Mouse (Mus musculus) forebrain, embryonic 14.5 days (tissue): ENCODE measurements around the gene Gm10310. TPM values are rescaled to one million over a fixed set of nuclear protein-coding genes. Genes with fewer than 3 reads are reported as not detected.
"Not testable (repeated sequence)": the region's sequence is repeated elsewhere in the genome, so short reads cannot be mapped to it uniquely, and the experiment has no call there.

Experiments used
- ATAC-seq: fragments of 200-750 bp; cut with Nextera tagmentation; 2 replicates; pipeline ENCODE4 v1.8.0; 2017; ENCODE audit warnings: mild to moderate bottlenecking, moderate library complexity
- DNase-seq: peaks from one replicate; pipeline ENCODE4 v3.0.0-alpha.2; 2015; ENCODE audit warnings: low spot score
- H3K27ac ChIP-seq: fragments of 300-500 bp; sonication (generic); 2 replicates; pipeline ENCODE4 v1.5.1; 2014; ENCODE audit warnings: low read depth, mild to moderate bottlenecking, control low read depth, low read length, moderate library complexity
- H3K27me3 ChIP-seq: fragments of 300-500 bp; sonication (generic); replicated peaks from 2 replicates; pipeline ENCODE4 v1.6.1; 2014; ENCODE audit warnings: low read length, control low read depth, mixed read lengths; ENCODE audit not compliant: control insufficient read depth, insufficient read depth
- H3K36me3 ChIP-seq: fragments of 300-500 bp; sonication (generic); 2 replicates; pipeline ENCODE4 v1.6.1; 2014; ENCODE audit warnings: low read length, control low read depth; ENCODE audit not compliant: control insufficient read depth, insufficient read depth
- H3K4me1 ChIP-seq: fragments of 300-500 bp; sonication (generic); 2 replicates; pipeline ENCODE4 v1.6.1; 2014; ENCODE audit warnings: antibody characterized with exemption, low read length, control low read depth; ENCODE audit not compliant: control insufficient read depth, insufficient read depth
- H3K4me2 ChIP-seq: fragments of 300-500 bp; sonication (generic); 2 replicates; pipeline ENCODE4 v1.6.1; 2014; ENCODE audit warnings: mild to moderate bottlenecking, control low read depth, low read length
- H3K4me3 ChIP-seq: fragments of 300-500 bp; sonication (generic); 2 replicates; pipeline ENCODE4 v1.5.1; 2014; ENCODE audit warnings: low read depth, low read length, control low read depth
- H3K9ac ChIP-seq: fragments of 300-500 bp; sonication (generic); 2 replicates; pipeline ENCODE4 v1.6.1; 2014; ENCODE audit warnings: mild to moderate bottlenecking, low read length, control low read depth, moderate library complexity
- H3K9me3 ChIP-seq: fragments of 300-500 bp; sonication (generic); replicated peaks from 2 replicates; pipeline ENCODE4 v1.6.1; 2016; ENCODE audit warnings: low read length, control low read depth, mixed read lengths; ENCODE audit not compliant: control insufficient read depth
- WGBS: fragments of 180-500 bp; shearing (Covaris S2); extraction: QIAGEN DNeasy Blood & Tissue Kit; methylation state at CpG from one replicate; pipeline ENCODE4 v1.1.7; 2014; 5-methylcytosine and 5-hydroxymethylcytosine counted together
- polyA plus RNA-seq: library from polyadenylated mRNA; unstranded; fragments of >200 nt; fragmentation: Nextera tagmentation; extraction: Ambion mirVana; gene quantifications from 2 replicates; pipeline ENCODE4 v1.2.1, GENCODE M21; 2014

Gm10310 gene
- polyA plus RNA-seq: not detected in 2 replicates

DNA sequence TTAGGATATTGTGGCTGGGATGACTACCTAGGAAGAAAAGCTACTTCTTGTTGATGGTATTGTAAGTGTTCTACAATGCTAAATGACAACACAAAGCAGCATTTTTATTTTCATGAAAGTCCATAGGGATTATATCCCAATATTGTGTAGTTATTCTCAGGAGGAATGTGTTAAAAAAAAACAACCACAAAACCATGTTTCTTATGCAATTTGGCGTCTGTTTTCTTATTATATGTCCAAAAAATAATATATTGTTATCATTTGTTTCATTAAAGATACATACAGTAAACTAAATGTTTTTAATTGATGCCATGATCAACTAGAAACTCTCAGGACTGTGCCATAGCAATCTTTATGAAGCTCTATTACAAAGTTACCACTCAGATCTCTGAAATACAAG is at the start of gene Gm10310:
TSS of gene Gm10310 (minus strand) at position 101 of the 400 bp plus-strand sequence.
- H3K4me1 ChIP-seq, H3K27ac ChIP-seq, H3K9me3 ChIP-seq, H3K9ac ChIP-seq, H3K36me3 ChIP-seq, ATAC-seq, H3K4me3 ChIP-seq, H3K27me3 ChIP-seq, DNase-seq, H3K4me2 ChIP-seq: not testable (repeated sequence)
- WGBS: no CpG with 5 or more reads among the region's 1 CpGs

DNA sequence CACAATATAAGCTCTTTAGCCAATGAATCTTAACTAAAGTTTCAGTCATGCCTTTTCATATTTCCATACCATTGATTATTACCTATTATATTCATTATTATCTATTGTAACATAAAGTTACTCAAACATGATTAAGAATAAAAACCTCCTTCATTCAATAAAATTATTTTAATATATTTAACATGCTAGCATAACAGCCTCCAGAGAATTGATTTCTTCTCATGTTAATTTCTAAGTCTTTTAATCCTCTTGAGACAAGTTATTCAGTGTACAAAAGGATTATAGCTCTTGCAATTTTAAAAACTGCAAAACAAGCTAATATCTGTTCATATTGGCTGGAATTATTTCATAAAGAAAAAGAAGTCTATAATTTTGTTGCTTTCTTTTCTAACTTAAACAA is 45.2 kb upstream of the Gm10310 start, which contains the start of gene Olfr821:
TSS of gene Olfr821 (plus strand) at position 301 of the 400 bp plus-strand sequence.
- no peak within 1 kb of the TSS for H3K9ac ChIP-seq
- H3K4me2 ChIP-seq: no peak within 1 kb of the TSS
- H3K9me3 ChIP-seq: no peaks in the 10 kb centered on the region
- no peaks in the 10 kb centered on the region for H3K4me1 ChIP-seq
- H3K36me3 ChIP-seq: no peaks in the 10 kb centered on the region
- H3K27me3 ChIP-seq: no peaks in the 10 kb centered on the region
- H3K27ac ChIP-seq: no peak within 1 kb of the TSS
- ATAC-seq (no peak), DNase-seq (no peak)
- H3K4me3 ChIP-seq: no peak within 1 kb of the TSS

DNA sequence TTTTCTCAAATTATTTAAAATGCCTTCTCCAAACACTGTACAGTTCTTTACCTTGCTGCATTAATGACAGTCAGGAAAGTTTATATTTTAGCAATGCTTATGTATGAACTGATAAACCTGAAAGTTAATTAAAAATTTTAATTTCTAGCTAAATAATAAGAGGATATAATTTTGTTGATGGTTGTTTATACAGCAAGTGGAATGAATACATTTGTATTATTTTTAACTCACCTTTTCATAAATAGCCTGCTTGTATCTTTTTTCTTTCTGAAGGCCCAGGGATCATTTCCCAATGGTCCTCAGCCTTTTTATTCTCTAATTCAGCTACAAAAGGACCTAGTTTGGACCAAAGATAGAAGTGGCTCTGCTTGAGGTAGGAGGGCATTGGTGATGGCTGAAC is 27.5 kb upstream of the Gm10310 start, which contains the start of gene Olfr820:
TSS of gene Olfr820 (plus strand) at position 301 of the 400 bp plus-strand sequence.
- no peak within 1 kb of the TSS for H3K4me3 ChIP-seq
- no peaks in the 10 kb centered on the region for H3K36me3 ChIP-seq
- H3K4me1 ChIP-seq: no peaks in the 10 kb centered on the region
- H3K9ac ChIP-seq: no peak within 1 kb of the TSS
- no peaks in the 10 kb centered on the region for H3K27me3 ChIP-seq
- H3K27ac ChIP-seq: no peak within 1 kb of the TSS
- no peak for DNase-seq
- H3K4me2 ChIP-seq: no peak within 1 kb of the TSS
- no peaks in the 10 kb centered on the region for H3K9me3 ChIP-seq
- ATAC-seq: no peak

GRCm38 (mm10) chr10:130005366-130005765 is 20.5 kb upstream of the Gm10310 start:
- H3K4me2 ChIP-seq, H3K27me3 ChIP-seq: not testable (repeated sequence)
- 89% methylated on average over 4 of the region's 4 CpGs for WGBS

DNA sequence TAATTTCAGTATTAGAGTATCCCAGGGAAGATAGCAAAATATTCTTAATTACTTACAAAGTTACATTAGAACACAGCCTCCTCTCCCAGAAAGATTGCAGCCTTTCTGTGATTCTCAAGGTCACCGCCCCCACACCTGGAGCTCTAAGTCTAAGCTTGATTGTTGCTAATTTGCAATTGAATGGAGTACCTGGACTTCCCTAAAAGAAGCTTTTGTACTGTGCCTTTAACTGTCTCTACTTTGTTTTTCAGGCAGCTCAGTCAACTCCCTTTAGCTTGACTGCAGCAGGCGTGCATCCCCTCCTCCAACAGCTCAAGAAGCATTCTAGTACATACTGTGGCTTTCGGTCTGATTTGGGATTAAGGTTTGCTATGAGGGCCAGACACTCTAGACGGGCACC is 19.2 kb upstream of the Gm10310 start:
- WGBS: 85% methylated on average over 4 of the region's 4 CpGs
- not testable (repeated sequence) for H3K4me1 ChIP-seq, H3K9me3 ChIP-seq, H3K4me3 ChIP-seq, H3K36me3 ChIP-seq, DNase-seq, H3K9ac ChIP-seq, H3K27me3 ChIP-seq, ATAC-seq, H3K27ac ChIP-seq, H3K4me2 ChIP-seq

More at GRCm38 (mm10) chr10:130005366-130005765, 20.5 kb upstream of the Gm10310 start:
- not testable (repeated sequence) for H3K9ac ChIP-seq, ATAC-seq, H3K36me3 ChIP-seq, H3K4me1 ChIP-seq, H3K4me3 ChIP-seq, H3K9me3 ChIP-seq, H3K27ac ChIP-seq, DNase-seq

DNA sequence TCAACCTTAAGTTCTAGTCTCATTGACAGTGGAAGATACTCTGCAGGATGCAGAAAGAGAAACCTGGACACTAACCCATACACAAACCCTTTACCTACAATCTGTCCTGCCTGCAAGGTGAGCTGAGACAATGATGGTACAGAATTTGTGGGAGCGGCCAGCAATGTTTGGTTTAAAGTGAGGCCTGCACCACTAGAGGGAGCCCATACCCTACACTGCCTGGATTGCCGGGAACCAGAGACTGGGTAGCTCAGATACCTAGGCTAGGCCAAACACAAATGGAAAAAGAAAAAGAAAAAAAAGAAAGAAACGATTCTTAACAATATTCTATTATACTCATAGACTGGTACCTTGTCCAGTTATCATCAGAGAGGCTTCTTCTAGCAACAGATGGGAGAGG is 3.0 kb downstream of the Gm10310 start:
- H3K27me3 ChIP-seq, H3K4me1 ChIP-seq, DNase-seq, H3K27ac ChIP-seq, H3K4me3 ChIP-seq, H3K9ac ChIP-seq, H3K4me2 ChIP-seq, H3K9me3 ChIP-seq, H3K36me3 ChIP-seq: not testable (repeated sequence)
- no CpG with 5 or more reads among the region's 3 CpGs for WGBS
- ATAC-seq: peak; percentile 57; the same call in 1 of the 2 replicates

DNA sequence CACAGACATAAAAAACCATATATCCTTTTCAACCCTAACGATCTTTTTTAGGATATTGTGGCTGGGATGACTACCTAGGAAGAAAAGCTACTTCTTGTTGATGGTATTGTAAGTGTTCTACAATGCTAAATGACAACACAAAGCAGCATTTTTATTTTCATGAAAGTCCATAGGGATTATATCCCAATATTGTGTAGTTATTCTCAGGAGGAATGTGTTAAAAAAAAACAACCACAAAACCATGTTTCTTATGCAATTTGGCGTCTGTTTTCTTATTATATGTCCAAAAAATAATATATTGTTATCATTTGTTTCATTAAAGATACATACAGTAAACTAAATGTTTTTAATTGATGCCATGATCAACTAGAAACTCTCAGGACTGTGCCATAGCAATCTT is 8.8 kb downstream of the Gm10310 start, which contains the start of gene Olfr247:
TSS of gene Olfr247 (minus strand) at position 101 of the 400 bp plus-strand sequence.
- WGBS: no CpG with 5 or more reads among the region's 2 CpGs
- H3K27ac ChIP-seq, H3K4me3 ChIP-seq, H3K4me1 ChIP-seq, H3K9ac ChIP-seq, DNase-seq, ATAC-seq, H3K36me3 ChIP-seq, H3K9me3 ChIP-seq, H3K4me2 ChIP-seq, H3K27me3 ChIP-seq: not testable (repeated sequence)

DNA sequence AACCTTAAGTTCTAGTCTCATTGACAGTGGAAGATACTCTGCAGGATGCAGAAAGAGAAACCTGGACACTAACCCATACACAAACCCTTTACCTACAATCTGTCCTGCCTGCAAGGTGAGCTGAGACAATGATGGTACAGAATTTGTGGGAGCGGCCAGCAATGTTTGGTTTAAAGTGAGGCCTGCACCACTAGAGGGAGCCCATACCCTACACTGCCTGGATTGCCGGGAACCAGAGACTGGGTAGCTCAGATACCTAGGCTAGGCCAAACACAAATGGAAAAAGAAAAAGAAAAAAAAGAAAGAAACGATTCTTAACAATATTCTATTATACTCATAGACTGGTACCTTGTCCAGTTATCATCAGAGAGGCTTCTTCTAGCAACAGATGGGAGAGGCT is 11.9 kb downstream of the Gm10310 start:
- no CpG with 5 or more reads among the region's 3 CpGs for WGBS
- H3K4me3 ChIP-seq, H3K27me3 ChIP-seq, H3K27ac ChIP-seq, H3K4me1 ChIP-seq, H3K9ac ChIP-seq, H3K4me2 ChIP-seq, DNase-seq, H3K36me3 ChIP-seq, H3K9me3 ChIP-seq: not testable (repeated sequence)
- ATAC-seq: 0 out of 2 replicates have a peak, but pooled peaks have one; percentile 26

GRCm38 (mm10) chr10:129967166-129967565 is 17.7 kb downstream of the Gm10310 start, which contains the start of gene Olfr819:
Gene Olfr819, minus strand, starts transcription at chr10:129967266.
- H3K4me1 ChIP-seq, H3K27me3 ChIP-seq, H3K4me2 ChIP-seq, ATAC-seq, H3K4me3 ChIP-seq, H3K36me3 ChIP-seq, H3K27ac ChIP-seq, H3K9ac ChIP-seq, H3K9me3 ChIP-seq, DNase-seq: not testable (repeated sequence)
- 94% methylated on average over 2 of the region's 2 CpGs for WGBS
